In genomic region chr8:98659287-98659686, GRCm38 (mm10) we compare ENCODE assay signal across 22 mouse cellular contexts.
DNase-seq lines count a peak whose midpoint lies in the region; ATAC-seq and TF ChIP-seq lines count a peak whose summit lies in the region.
"Had no signal": no experiment of that assay in that cellular context is flagged by ENCODE, and none has a peak within 500 bp of the region (broad histone marks: within the 10 kb centered on the region; RNA-seq: fewer than 3 reads in every experiment).

No protein-coding gene starts in this region.

- 28% methylated on average over 2 of the region's 2 CpGs for WGBS in kidney, embryonic 14.5 days
- WGBS in kidney, embryonic 15.5 days: 15% methylated on average over 2 of the region's 2 CpGs
- WGBS in kidney, adult 2 months: 19% methylated on average over 2 of the region's 2 CpGs
- 15% methylated on average over 2 of the region's 2 CpGs for WGBS in kidney, embryonic 16.5 days
- 11% methylated on average over 2 of the region's 2 CpGs for WGBS in kidney, postnatal 0 days

- no peak overlapping the region for H3K4me3 ChIP-seq in kidney, embryonic 14.5 days (ENCODE audit: low read length)
- no peak overlapping the region for H3K4me3 ChIP-seq in kidney, embryonic 15.5 days (replicated peaks)
- no peak overlapping the region for H3K4me3 ChIP-seq in kidney, adult 2 months (ENCODE audit: insufficient read depth, low read depth, low read length)
- H3K4me3 ChIP-seq in kidney, embryonic 16.5 days (ENCODE audit: low read length): no peak overlapping the region
- H3K4me3 ChIP-seq in kidney, postnatal 0 days (replicated peaks; ENCODE audit: low read depth, low read length): no peak overlapping the region

- no peak overlapping the region for H3K4me2 ChIP-seq in kidney, embryonic 14.5 days (replicated peaks; ENCODE audit: low read depth, low read length)
- no peak overlapping the region for H3K4me2 ChIP-seq in kidney, embryonic 15.5 days
- no peak overlapping the region for H3K4me2 ChIP-seq in kidney, embryonic 16.5 days (replicated peaks; ENCODE audit: low read depth, low read length)
- H3K4me2 ChIP-seq in kidney, postnatal 0 days (ENCODE audit: low read length): no peak overlapping the region

- DNase-seq in kidney, adult 11 months: no peak
- DNase-seq in kidney, adult 2 months: no peak
- no peak for DNase-seq in kidney, postnatal 36 days
- peak; percentile 7 for DNase-seq in kidney, postnatal 0 days (ENCODE audit: low spot score)
- no peak for DNase-seq in kidney, postnatal 4 days
- DNase-seq: adrenal gland, adult 2 months; adrenal gland, adult 8-10 months; adrenal gland, postnatal 10 days; adrenal gland, postnatal 14 days; adrenal gland, postnatal 25 days; adrenal gland, postnatal 36 days; B cell, adult 2 months; cerebellum, adult 11 months; cerebellum, adult 11-12 months had no signal

- TF ChIP-seq POLR2A in kidney, adult 2 months (IDR thresholded peaks at IDR 0.05; ENCODE audit: low read depth, low read length): no peak

- H3K9ac ChIP-seq in kidney, embryonic 14.5 days (ENCODE audit: low read depth, low read length): no peak overlapping the region
- H3K9ac ChIP-seq in kidney, embryonic 15.5 days: no peak overlapping the region
- no peak overlapping the region for H3K9ac ChIP-seq in kidney, embryonic 16.5 days (replicated peaks; ENCODE audit: low read length)
- no peak overlapping the region for H3K9ac ChIP-seq in kidney, postnatal 0 days (ENCODE audit: low read depth, low read length)

- no peaks in the 10 kb centered on the region for H3K4me1 ChIP-seq in kidney, embryonic 14.5 days (ENCODE audit: control insufficient read depth, insufficient read depth, low read length)
- no peaks in the 10 kb centered on the region for H3K4me1 ChIP-seq in kidney, embryonic 15.5 days
- H3K4me1 ChIP-seq in kidney, adult 2 months (ENCODE audit: control insufficient read depth, insufficient read depth, low read length): no peaks in the 10 kb centered on the region
- no peaks in the 10 kb centered on the region for H3K4me1 ChIP-seq in kidney, embryonic 16.5 days (ENCODE audit: insufficient read depth, low read length)
- no peaks in the 10 kb centered on the region for H3K4me1 ChIP-seq in kidney, postnatal 0 days (replicated peaks; ENCODE audit: insufficient read depth, low read length)

- no peaks in the 10 kb centered on the region for H3K27me3 ChIP-seq in kidney, embryonic 14.5 days (ENCODE audit: control insufficient read depth, insufficient read depth, low read length)
- H3K27me3 ChIP-seq in kidney, embryonic 15.5 days: no peaks in the 10 kb centered on the region
- H3K27me3 ChIP-seq in kidney, adult 2 months (replicated peaks; ENCODE audit: control insufficient read depth, insufficient read depth, low read length): no peaks in the 10 kb centered on the region
- H3K27me3 ChIP-seq in kidney, embryonic 16.5 days (ENCODE audit: insufficient read depth, low read length): no peaks in the 10 kb centered on the region
- no peaks in the 10 kb centered on the region for H3K27me3 ChIP-seq in kidney, postnatal 0 days (ENCODE audit: insufficient read depth, low read length)
- H3K27me3 ChIP-seq: CH12.LX, Patski had no signal

- no peaks in the 10 kb centered on the region for H3K9me3 ChIP-seq in kidney, embryonic 14.5 days (ENCODE audit: control insufficient read depth, low read length)
- no peaks in the 10 kb centered on the region for H3K9me3 ChIP-seq in kidney, embryonic 15.5 days (replicated peaks)
- H3K9me3 ChIP-seq in kidney, embryonic 16.5 days (ENCODE audit: low read length): no peaks in the 10 kb centered on the region
- no peaks in the 10 kb centered on the region for H3K9me3 ChIP-seq in kidney, postnatal 0 days (replicated peaks; ENCODE audit: low read length)
- H3K9me3 ChIP-seq: G1E had no signal

- no peak for TF ChIP-seq CTCF in kidney, adult 2 months (conservative IDR thresholded peaks at IDR 0.05; ENCODE audit: insufficient read depth, insufficient read length, low read depth, low read length)
- TF ChIP-seq CTCF in kidney, postnatal 0 days (IDR thresholded peaks at IDR 0.05; ENCODE audit: low read depth): no peak

- H3K36me3 ChIP-seq in kidney, embryonic 14.5 days (ENCODE audit: control insufficient read depth, insufficient read depth, low read length): no peaks in the 10 kb centered on the region
- H3K36me3 ChIP-seq in kidney, embryonic 15.5 days: no peaks in the 10 kb centered on the region
- no peaks in the 10 kb centered on the region for H3K36me3 ChIP-seq in kidney, adult 2 months (ENCODE audit: control insufficient read depth, insufficient read depth, low read length)
- no peaks in the 10 kb centered on the region for H3K36me3 ChIP-seq in kidney, embryonic 16.5 days (ENCODE audit: insufficient read depth, low read length)
- no peaks in the 10 kb centered on the region for H3K36me3 ChIP-seq in kidney, postnatal 0 days (ENCODE audit: insufficient read depth, low read length)
- H3K36me3 ChIP-seq: G1E had no signal

- peak; percentile 83 for ATAC-seq in kidney, embryonic 14.5 days (ENCODE audit: low FRiP score, low TSS enrichment)
- ATAC-seq in kidney, embryonic 15.5 days (replicated peaks; ENCODE audit: low FRiP score): peak; percentile 71
- peak; percentile 70 for ATAC-seq in kidney, embryonic 16.5 days (ENCODE audit: low FRiP score, low TSS enrichment)
- no peak for ATAC-seq in kidney, postnatal 0 days (replicated peaks; ENCODE audit: low FRiP score, low read depth)
- ATAC-seq: activated CD4-positive, CD25-positive, alpha-beta regulatory T cell, adult 4 months; CD4-positive, CD25-positive, alpha-beta regulatory T cell, adult 4 months; Patski had no signal

- H3K27ac ChIP-seq in kidney, embryonic 14.5 days (ENCODE audit: low read depth, low read length): no peak overlapping the region
- H3K27ac ChIP-seq in kidney, embryonic 15.5 days: no peak overlapping the region
- H3K27ac ChIP-seq in kidney, adult 2 months (ENCODE audit: insufficient read depth, low read depth, low read length): no peak overlapping the region
- no peak overlapping the region for H3K27ac ChIP-seq in kidney, embryonic 16.5 days (ENCODE audit: low read length)
- H3K27ac ChIP-seq in kidney, postnatal 0 days: no peak overlapping the region
